ENCODE assay signal across 10 mouse cellular contexts in genomic region chr8:119715221-119715620, GRCm38 (mm10). TPM values are rescaled to one million over a fixed set of nuclear protein-coding genes. Genes with fewer than 3 reads are reported as not detected.
DNase-seq lines count a peak whose midpoint lies in the region; ATAC-seq and TF ChIP-seq lines count a peak whose summit lies in the region.
"Had no signal": no experiment of that assay in that cellular context is flagged by ENCODE, and none has a peak within 500 bp of the region (broad histone marks: within the 10 kb centered on the region; RNA-seq: fewer than 3 reads in every experiment).

No protein-coding gene starts in this region.

- 43% methylated on average over 12 of the region's 12 CpGs for WGBS in intestine, embryonic 15.5 days
- 15% methylated on average over 12 of the region's 12 CpGs for WGBS in lung, embryonic 16.5 days
- WGBS in midbrain, embryonic 13.5 days = 78% methylated on average over 12 of the region's 12 CpGs

- no peak for DNase-seq in Patski (ENCODE audit: low read depth, low spot score)
- DNase-seq in adrenal gland, postnatal 36 days = peak; percentile 78 to 81
- no peak for DNase-seq in frontal cortex, adult 2 months (ENCODE audit: extremely low spot score in 1 of 2, low spot score in 1 of 2)
- DNase-seq in layer of hippocampus, adult 9-11 months = no peak
- no peak for DNase-seq in left cerebral cortex, adult 2 months (ENCODE audit: extremely low spot score in 1 of 2, low spot score in 2 of 2)

- H3K4me3 ChIP-seq in intestine, embryonic 15.5 days (replicated peaks) = no peak overlapping the region
- H3K4me3 ChIP-seq in lung, embryonic 16.5 days (ENCODE audit: low read length) = no peak overlapping the region
- no peak overlapping the region for H3K4me3 ChIP-seq in midbrain, embryonic 13.5 days (replicated peaks)
- H3K4me3 ChIP-seq in left cerebral cortex, adult 2 months = no peak overlapping the region
- H3K4me3 ChIP-seq: embryonic facial prominence, embryonic 12.5 days; hindbrain, embryonic 15.5 days had no signal

- H3K27me3 ChIP-seq in Patski = no peaks in the 10 kb centered on the region
- no peaks in the 10 kb centered on the region for H3K27me3 ChIP-seq in intestine, embryonic 15.5 days (replicated peaks)
- H3K27me3 ChIP-seq in lung, embryonic 16.5 days (ENCODE audit: control insufficient read depth, insufficient read depth, low read depth, low read length) = no peaks in the 10 kb centered on the region
- H3K27me3 ChIP-seq in midbrain, embryonic 13.5 days = no peaks in the 10 kb centered on the region
- H3K27me3 ChIP-seq: embryonic facial prominence, embryonic 12.5 days; hindbrain, embryonic 15.5 days had no signal

- in situ Hi-C loops in Patski (cut with MboI; ENCODE audit: low pct_unique_long_range_greater_than_20kb) = no loop called here

- no peaks in the 10 kb centered on the region for H3K36me3 ChIP-seq in intestine, embryonic 15.5 days
- no peaks in the 10 kb centered on the region for H3K36me3 ChIP-seq in lung, embryonic 16.5 days (ENCODE audit: control insufficient read depth, insufficient read depth, low read length)
- H3K36me3 ChIP-seq in midbrain, embryonic 13.5 days = no peaks in the 10 kb centered on the region
- H3K36me3 ChIP-seq: embryonic facial prominence, embryonic 12.5 days; hindbrain, embryonic 15.5 days had no signal

- H3K9ac ChIP-seq in intestine, embryonic 15.5 days = no peak overlapping the region; the same call in 1 of the 2 replicates
- no peak overlapping the region for H3K9ac ChIP-seq in lung, embryonic 16.5 days (ENCODE audit: low read length)
- no peak overlapping the region for H3K9ac ChIP-seq in midbrain, embryonic 13.5 days (replicated peaks)
- H3K9ac ChIP-seq: embryonic facial prominence, embryonic 12.5 days; hindbrain, embryonic 15.5 days had no signal

- peak overlapping the region; percentile 64 for H3K27ac ChIP-seq in intestine, embryonic 15.5 days
- peak overlapping the region; percentile 87 for H3K27ac ChIP-seq in lung, embryonic 16.5 days (ENCODE audit: low read length)
- no peak overlapping the region for H3K27ac ChIP-seq in midbrain, embryonic 13.5 days
- H3K27ac ChIP-seq in left cerebral cortex, adult 2 months = no peak overlapping the region
- H3K27ac ChIP-seq: embryonic facial prominence, embryonic 12.5 days; hindbrain, embryonic 15.5 days had no signal

- no peaks in the 10 kb centered on the region for H3K9me3 ChIP-seq in intestine, embryonic 15.5 days
- H3K9me3 ChIP-seq in lung, embryonic 16.5 days (ENCODE audit: control insufficient read depth, low read length) = no peaks in the 10 kb centered on the region
- H3K9me3 ChIP-seq in midbrain, embryonic 13.5 days = no peaks in the 10 kb centered on the region
- H3K9me3 ChIP-seq: embryonic facial prominence, embryonic 12.5 days; hindbrain, embryonic 15.5 days had no signal

- H3K4me1 ChIP-seq in intestine, embryonic 15.5 days (replicated peaks) = peaks cover 30% of the 10 kb centered on the region
- peaks cover 23% of the 10 kb centered on the region for H3K4me1 ChIP-seq in lung, embryonic 16.5 days (replicated peaks; ENCODE audit: control insufficient read depth, insufficient read depth, low read length)
- peaks cover 7% of the 10 kb centered on the region; the same call in 1 of the 2 replicates for H3K4me1 ChIP-seq in midbrain, embryonic 13.5 days (replicated peaks)
- H3K4me1 ChIP-seq: embryonic facial prominence, embryonic 12.5 days had no signal

- CTCF ChIA-PET in Patski (lab: Charles Lee) = interaction anchor here (1.0 to 1.8 kb wide), 5 partner anchors 14 to 64 kb away, joined by 3 to 4 read pairs (median 3); no protein-coding TSS in a partner anchor

- TF ChIP-seq CTCF in Patski (IDR thresholded peaks at IDR 0.05) = no peak
- TF ChIP-seq CTCF in left cerebral cortex, adult 2 months (IDR thresholded peaks at IDR 0.05) = no peak

- POLR2A ChIA-PET in Patski (lab: Charles Lee) = interaction anchor here (0.9 kb wide), 1 partner anchor 9 kb away, joined by 4 read pairs; no protein-coding TSS in a partner anchor

- H3K4me2 ChIP-seq in intestine, embryonic 15.5 days (replicated peaks) = peak overlapping the region; percentile 40
- H3K4me2 ChIP-seq in lung, embryonic 16.5 days (ENCODE audit: low read depth, low read length) = peak overlapping the region; percentile 37
- H3K4me2 ChIP-seq in midbrain, embryonic 13.5 days (replicated peaks) = no peak overlapping the region
- H3K4me2 ChIP-seq: embryonic facial prominence, embryonic 12.5 days; hindbrain, embryonic 15.5 days had no signal

- peak; percentile 50 for ATAC-seq in Patski
- peak; percentile 85 for ATAC-seq in intestine, embryonic 15.5 days
- peak; percentile 80 for ATAC-seq in lung, embryonic 16.5 days (ENCODE audit: low read depth)
- ATAC-seq in midbrain, embryonic 13.5 days = no peak

- intact Hi-C loops in left cerebral cortex, adult 2 months (cut with DNase I) = no loop called here

RNA-seq across cellular contexts. Expression of gene Atp2c2, which starts 15.4 kb away (rescaled TPM):
- 0.04 TPM for polyA plus RNA-seq in Patski (2021)
- total RNA-seq in adrenal gland, postnatal 36 days (2021) = under 1 TPM; 0.17 to 0.46 TPM
- polyA plus RNA-seq in intestine, embryonic 15.5 days (2015; fragmentation: Nextera tagmentation; extraction: Ambion mirVana) = 4.4 and 5.8 TPM in 2 replicates
- 3.5 and 4.0 TPM in 2 replicates for polyA plus RNA-seq in lung, embryonic 16.5 days (2015; fragmentation: Nextera tagmentation; extraction: Ambion mirVana)
- 0.69 and 0.98 TPM in 2 replicates for polyA plus RNA-seq in frontal cortex, adult 2 months (2012; rRNA removed)
- not detected in 2 replicates for polyA plus RNA-seq in midbrain, embryonic 13.5 days (2015; fragmentation: Nextera tagmentation; extraction: Ambion mirVana)
- 1 to 10 TPM; 1.8 to 2.3 TPM for total RNA-seq in left cerebral cortex, adult 2 months (2021)

RNA-seq across cellular contexts. Expression of gene Wfdc1, which starts 49.1 kb away (rescaled TPM):
- not detected for polyA plus RNA-seq in Patski (2021)
- 10 to 100 TPM in 1 of 2 experiments, 1 to 10 TPM in 1; 9.7 to 15.6 TPM for total RNA-seq in adrenal gland, postnatal 36 days (2021)
- polyA plus RNA-seq in intestine, embryonic 15.5 days (2015; fragmentation: Nextera tagmentation; extraction: Ambion mirVana) = 4.5 and 4.6 TPM in 2 replicates
- 10.8 and 13.0 TPM in 2 replicates for polyA plus RNA-seq in lung, embryonic 16.5 days (2015; fragmentation: Nextera tagmentation; extraction: Ambion mirVana)
- 18.2 and 24.3 TPM in 2 replicates for polyA plus RNA-seq in frontal cortex, adult 2 months (2012; rRNA removed)
- polyA plus RNA-seq in midbrain, embryonic 13.5 days (2015; fragmentation: Nextera tagmentation; extraction: Ambion mirVana) = 2.0 and 2.1 TPM in 2 replicates
- total RNA-seq in left cerebral cortex, adult 2 months (2021) = 10 to 100 TPM in 1 of 2 experiments, 1 to 10 TPM in 1; 9.7 to 10.6 TPM

Comparison
In these comparisons a context has a peak if more than half of its experiments do, and no peak if none do; other contexts are left out.
1. DNase-seq: peak in adrenal gland, postnatal 36 days (2 of 2); none in Patski (single experiment), frontal cortex, adult 2 months (0 of 2), layer of hippocampus, adult 9-11 months (single experiment) and left cerebral cortex, adult 2 months (0 of 2).
2. H3K27ac ChIP-seq: peak in intestine, embryonic 15.5 days (single experiment) and lung, embryonic 16.5 days (single experiment); none in midbrain, embryonic 13.5 days (single experiment) and left cerebral cortex, adult 2 months (single experiment).